Mouse (Mus musculus): ENCODE data around the gene Khdrbs1.
"Not testable (repeated sequence)": the region's sequence is repeated elsewhere in the genome, so short reads cannot be mapped to it uniquely, and the experiment has no call there.

Khdrbs1 gene

GRCm38 (mm10) chr4:129742232-129743009 lies at the start of gene Khdrbs1:
Gene Khdrbs1 (minus strand): TSS chr4:129742303.
- peak; percentile 97 for DNase-seq

GRCm38 (mm10) chr4:129791399-129791798 lies 49.3 kb upstream of the Khdrbs1 start:
- DNase-seq = no peak

GRCm38 (mm10) chr4:129790475-129790874 lies 48.4 kb upstream of the Khdrbs1 start:
- DNase-seq = no peak

GRCm38 (mm10) chr4:129789635-129790034 lies 47.5 kb upstream of the Khdrbs1 start:
- DNase-seq = no peak

- no peak for DNase-seq
Measured at GRCm38 (mm10) chr4:129788693-129789092, 46.6 kb upstream of the Khdrbs1 start.

GRCm38 (mm10) chr4:129785178-129785577 lies 43.1 kb upstream of the Khdrbs1 start:
- peak; percentile 46 for DNase-seq

- DNase-seq = no peak
Measured at GRCm38 (mm10) chr4:129783506-129783905, 41.4 kb upstream of the Khdrbs1 start.

- DNase-seq = no peak
Measured at GRCm38 (mm10) chr4:129782857-129783331, 40.8 kb upstream of the Khdrbs1 start.

- DNase-seq = peak; percentile 28
Measured at GRCm38 (mm10) chr4:129781881-129782675, 40.0 kb upstream of the Khdrbs1 start.

GRCm38 (mm10) chr4:129771672-129772521 lies 29.8 kb upstream of the Khdrbs1 start:
- peak; percentile 55 for DNase-seq

GRCm38 (mm10) chr4:129771314-129771671 lies 29.2 kb upstream of the Khdrbs1 start:
- DNase-seq = no peak

GRCm38 (mm10) chr4:129770600-129770999 lies 28.5 kb upstream of the Khdrbs1 start:
- no peak for DNase-seq

- not testable (repeated sequence) for DNase-seq
Measured at GRCm38 (mm10) chr4:129768742-129769141, 26.6 kb upstream of the Khdrbs1 start.

- DNase-seq = peak; percentile 59
Measured at GRCm38 (mm10) chr4:129767782-129768181, 25.7 kb upstream of the Khdrbs1 start.

GRCm38 (mm10) chr4:129765351-129765750 lies 23.2 kb upstream of the Khdrbs1 start:
- no peak for DNase-seq

GRCm38 (mm10) chr4:129762496-129762895 lies 20.4 kb upstream of the Khdrbs1 start:
- DNase-seq = not testable (repeated sequence)

- DNase-seq = no peak
Measured at GRCm38 (mm10) chr4:129761606-129762005, 19.5 kb upstream of the Khdrbs1 start.

GRCm38 (mm10) chr4:129755455-129755854 lies 13.4 kb upstream of the Khdrbs1 start:
- DNase-seq = no peak

- no peak for DNase-seq
Measured at GRCm38 (mm10) chr4:129754742-129755141, 12.6 kb upstream of the Khdrbs1 start.

GRCm38 (mm10) chr4:129750430-129750829 lies 8.3 kb upstream of the Khdrbs1 start:
- DNase-seq = no peak

- DNase-seq = no peak
Measured at GRCm38 (mm10) chr4:129746591-129746990, 4.5 kb upstream of the Khdrbs1 start.

- DNase-seq = no peak
Measured at GRCm38 (mm10) chr4:129746106-129746505, 4.0 kb upstream of the Khdrbs1 start.

GRCm38 (mm10) chr4:129743494-129743893 lies 1.4 kb upstream of the Khdrbs1 start:
- no peak for DNase-seq

Data from cerebellum, adult 11-12 months (tissue).